Mouse (Mus musculus): ENCODE results near the gene Pip5k1a. TPM values are rescaled to one million over a fixed set of nuclear protein-coding genes. Genes with fewer than 3 reads are reported as not detected.

Pip5k1a gene
- total RNA-seq (2023): 29.0 and 43.7 TPM in 2 replicates

DNA sequence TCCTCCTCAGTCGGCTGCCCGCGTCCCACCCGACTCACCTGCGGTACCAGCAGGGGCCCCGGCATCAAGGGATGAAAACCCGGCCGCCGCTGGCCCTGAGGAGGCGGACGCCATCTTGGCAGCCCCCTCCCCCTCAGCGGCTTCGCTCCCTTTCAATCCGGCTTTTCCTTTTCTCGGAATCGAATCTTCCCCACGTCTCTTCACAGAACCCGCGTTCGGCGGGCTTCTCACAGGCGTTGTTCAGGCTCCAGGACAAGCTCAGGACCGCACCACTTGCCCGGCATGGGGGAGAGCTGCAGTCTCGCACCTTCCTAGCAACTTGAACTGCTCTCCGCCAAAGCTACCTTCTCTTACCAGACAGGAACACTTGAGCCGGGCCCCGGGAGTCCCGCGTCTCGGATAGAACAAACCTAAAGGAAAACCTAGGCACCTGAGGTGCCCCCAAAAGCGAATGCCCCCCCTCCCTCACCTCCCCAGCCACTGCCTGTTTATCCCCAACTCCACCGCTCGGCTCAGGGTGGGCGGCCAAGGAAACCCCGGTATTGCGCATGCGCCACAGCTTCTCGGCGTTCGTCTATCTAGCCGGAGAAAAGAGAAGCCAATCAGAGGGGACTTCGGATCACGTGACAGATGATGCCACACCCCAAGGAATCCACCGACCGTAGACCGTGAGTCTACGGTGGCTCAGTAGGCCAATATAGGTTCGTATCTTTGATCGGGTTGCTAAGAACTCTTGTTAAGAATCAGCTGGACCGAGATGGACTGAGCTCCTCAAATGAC, at the start of gene Pip5k1a:
Gene Pip5k1a, minus strand, starts transcription at position 593 of the 780 bp plus-strand sequence.

DNA sequence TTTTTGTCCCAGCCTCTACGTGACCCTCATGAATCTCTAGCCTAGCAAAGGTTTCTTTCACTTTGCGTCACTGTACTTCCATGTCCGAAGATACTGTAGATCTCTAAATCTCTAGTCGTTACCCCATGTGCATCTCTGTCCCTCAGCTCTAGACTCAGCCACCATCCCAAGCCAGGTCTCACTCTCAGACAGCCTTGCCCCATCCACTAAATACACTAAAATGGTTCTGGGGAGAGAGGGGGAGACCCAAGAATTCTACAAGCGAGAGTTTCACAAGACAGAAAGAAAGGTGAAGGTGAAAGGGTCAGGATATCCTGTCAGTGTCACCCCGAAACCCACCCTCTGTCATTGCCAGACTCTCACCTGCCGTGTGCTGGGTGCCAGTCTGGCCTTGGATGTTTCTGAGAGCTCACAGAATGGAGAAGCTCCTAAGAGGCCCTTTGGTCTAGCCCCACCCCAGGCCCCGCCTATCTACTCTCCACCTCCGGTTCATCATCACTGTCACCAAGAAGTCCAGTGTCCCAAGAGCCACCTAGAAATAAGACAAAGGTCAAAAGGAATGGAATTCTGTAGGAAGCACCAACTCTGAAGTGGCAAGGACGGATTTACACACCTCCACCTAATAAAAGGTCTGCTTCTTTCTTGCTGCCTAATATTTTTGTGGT, 35.4 kb upstream of the Pip5k1a start, which contains the start of gene Tnfaip8l2:
Gene Tnfaip8l2, minus strand, starts transcription at position 409 of the 665 bp plus-strand sequence.

DNA sequence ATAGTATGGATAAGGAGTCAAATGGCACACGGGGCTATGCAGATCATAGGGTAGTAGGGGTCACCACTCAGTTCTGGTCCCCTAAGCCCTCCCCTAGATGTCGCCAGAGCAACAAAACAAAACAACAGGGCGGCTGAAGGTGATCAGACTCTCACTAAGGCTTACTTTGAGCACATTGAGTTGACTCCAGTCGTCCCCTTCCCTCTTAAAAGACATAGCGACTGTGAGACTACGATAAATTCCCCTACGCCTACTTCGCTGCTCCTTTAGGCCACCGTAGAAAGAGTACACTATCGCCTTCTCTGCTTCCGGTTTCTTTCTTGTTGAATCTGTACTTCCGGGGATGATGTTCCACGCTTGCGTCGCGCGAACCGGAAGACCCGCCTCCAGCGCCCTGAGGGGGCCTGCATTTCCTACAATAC, 27.0 kb upstream of the Pip5k1a start, which contains the start of the genes Scnm1 and Lysmd1:
Gene Scnm1, minus strand, starts transcription at position 332 of the 422 bp plus-strand sequence.
Gene Lysmd1, plus strand, starts transcription at position 409 of the 422 bp plus-strand sequence.

DNA sequence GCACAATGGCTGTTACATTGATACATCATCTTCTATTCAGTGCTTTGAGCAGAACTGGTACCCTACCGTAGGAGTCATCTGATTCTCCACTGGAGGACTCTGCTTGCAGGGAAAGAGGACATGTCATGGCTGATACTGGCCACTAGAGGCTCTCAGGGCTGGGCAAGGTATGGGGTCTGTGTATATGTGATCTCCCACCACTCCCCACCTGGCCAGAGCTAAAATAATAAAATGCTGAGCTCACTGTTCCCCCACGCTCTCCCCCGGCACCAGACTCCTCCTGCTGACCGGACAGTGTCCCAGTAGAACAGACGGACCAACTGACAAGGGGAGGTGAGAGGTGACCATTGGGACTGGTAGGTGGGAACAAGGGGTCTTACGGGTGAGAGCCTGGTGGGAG, 17.5 kb upstream of the Pip5k1a start, which contains the start of gene Tmod4:
Gene Tmod4, plus strand, starts transcription at position 231 of the 400 bp plus-strand sequence.

DNA sequence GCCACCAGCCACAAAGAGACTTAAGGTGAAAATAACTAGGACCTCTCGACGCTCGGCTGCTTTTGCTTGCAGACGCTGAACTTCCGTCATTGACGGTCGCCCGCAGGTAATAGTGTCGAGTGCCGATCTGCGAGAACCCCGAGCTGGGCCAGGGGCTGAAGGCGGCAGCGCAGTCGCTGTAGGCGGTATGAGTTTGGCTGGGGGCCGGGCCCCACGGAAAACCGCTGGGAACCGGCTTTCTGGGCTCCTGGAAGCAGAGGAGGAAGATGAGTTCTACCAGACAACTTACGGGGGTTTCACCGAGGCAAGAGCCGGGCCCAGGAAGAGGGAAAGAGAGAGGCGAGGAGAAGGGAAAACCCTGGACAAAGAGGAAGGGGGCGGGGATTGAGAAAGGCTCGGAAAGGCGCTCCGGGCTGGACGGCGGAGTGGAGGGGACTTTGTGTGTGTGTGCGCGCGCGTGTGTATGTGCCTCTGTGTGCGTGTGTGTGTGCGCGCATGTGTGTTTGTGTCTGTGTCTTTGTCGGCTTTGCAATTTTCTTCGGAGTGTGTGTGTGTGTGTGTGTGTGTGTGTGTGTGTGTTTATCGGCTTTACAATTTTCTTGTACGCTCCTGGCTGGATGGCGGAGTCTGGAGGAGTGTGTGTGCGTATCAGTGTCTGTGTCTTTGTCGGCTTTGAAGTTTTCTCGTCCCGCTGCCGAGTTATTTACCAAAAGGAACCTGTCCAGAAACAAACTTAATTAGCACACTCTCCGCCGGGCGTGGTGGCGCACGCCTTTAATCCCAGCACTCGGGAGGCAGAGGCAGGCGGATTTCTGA, 4.4 kb upstream of the Pip5k1a start, which contains the start of gene Vps72:
Gene Vps72, plus strand, starts transcription at position 112 of the 816 bp plus-strand sequence.

DNA sequence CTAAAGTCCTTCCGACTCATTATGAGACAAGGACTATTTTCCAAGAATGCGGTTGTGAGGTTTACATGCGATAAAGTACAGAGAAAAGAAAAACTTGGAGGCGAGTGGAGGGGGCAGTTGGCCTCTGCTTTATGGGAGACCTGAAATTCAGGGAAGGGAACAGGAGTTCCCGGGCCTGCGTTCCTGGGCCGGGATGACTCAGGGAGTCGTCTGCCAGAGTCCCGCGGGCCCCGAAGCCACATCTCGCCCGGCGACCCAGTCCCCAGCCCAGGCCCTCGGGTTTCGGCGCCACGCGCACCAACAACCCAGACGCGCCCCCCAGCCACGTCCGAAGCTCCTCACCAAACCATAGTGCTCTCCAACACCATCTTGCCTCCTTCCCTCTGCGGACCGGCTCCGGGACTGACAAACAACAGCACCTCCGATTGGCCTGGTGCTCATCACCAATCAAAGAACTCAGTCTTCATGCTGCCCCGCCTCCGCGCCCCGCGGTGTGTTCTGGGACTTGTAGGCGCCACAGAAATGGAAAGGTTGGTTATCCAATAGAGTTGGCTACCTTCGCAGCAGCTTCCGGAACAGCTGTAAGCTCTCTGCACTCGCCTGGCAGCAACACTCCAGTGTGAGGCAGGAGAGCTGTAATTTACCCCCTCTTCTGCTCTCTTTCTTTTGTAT, 64.4 kb downstream of the Pip5k1a start, which contains the start of gene Psmd4:
Gene Psmd4, minus strand, starts transcription at position 449 of the 672 bp plus-strand sequence.

DNA sequence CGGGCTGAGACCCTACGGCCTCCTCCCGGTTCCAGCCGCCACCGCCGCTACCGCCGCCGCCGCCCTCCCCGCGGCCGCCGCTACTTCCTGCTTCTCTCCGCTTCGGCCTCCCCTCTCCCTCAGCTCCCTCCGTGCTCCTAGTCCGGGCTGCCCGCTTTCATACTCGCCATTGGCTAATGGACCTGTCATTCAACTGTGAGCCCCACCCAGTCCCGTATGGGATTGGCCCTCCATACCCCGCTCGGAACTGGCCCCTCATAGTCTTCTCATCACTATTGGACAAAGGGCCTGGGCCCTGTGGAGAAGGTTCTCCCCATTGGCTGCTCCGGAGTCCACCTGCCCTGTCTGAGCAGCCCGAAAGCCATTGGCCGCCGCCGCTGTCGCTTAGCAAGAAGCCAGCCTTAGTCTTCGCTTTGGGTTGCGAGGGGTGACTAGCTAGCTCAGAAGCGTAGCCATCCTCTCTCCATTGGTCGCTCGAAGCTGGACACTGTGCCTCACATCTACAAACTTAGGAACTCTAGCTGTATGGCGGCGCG, 91.3 kb downstream of the Pip5k1a start, which contains the start of gene Zfp687:
Gene Zfp687, minus strand, starts transcription at position 112 of the 536 bp plus-strand sequence.

Other genes starting within 250 kb of the Pip5k1a start
- 193 and 208 TPM in 2 replicates for gene Psmb4, start 220.0 kb downstream of the Pip5k1a start, total RNA-seq (2023)
- gene Selenbp1, start 173.9 kb downstream of the Pip5k1a start, total RNA-seq (2023): 13.6 and 15.2 TPM in 2 replicates
- 24.8 and 29.7 TPM in 2 replicates for gene Rfx5, start 152.9 kb downstream of the Pip5k1a start, total RNA-seq (2023)
- 27.3 and 29.8 TPM in 2 replicates for gene Pi4kb, start 132.2 kb downstream of the Pip5k1a start, total RNA-seq (2023)
- gene Zfp687, start 91.5 kb downstream of the Pip5k1a start, total RNA-seq (2023): 73.8 and 95.6 TPM in 2 replicates
- 83.0 and 92.4 TPM in 2 replicates for gene Psmd4, start 64.3 kb downstream of the Pip5k1a start, total RNA-seq (2023)
- 25.3 and 27.4 TPM in 2 replicates for gene Vps72, start 4.1 kb upstream of the Pip5k1a start, total RNA-seq (2023)
- gene Tmod4, start 17.5 kb upstream of the Pip5k1a start, total RNA-seq (2023): 0.82 and 2.2 TPM in 2 replicates
- gene Scnm1, start 27.1 kb upstream of the Pip5k1a start, total RNA-seq (2023): 42.2 and 43.7 TPM in 2 replicates
- 1.7 and 3.5 TPM in 2 replicates for gene Lysmd1, start 27.2 kb upstream of the Pip5k1a start, total RNA-seq (2023)
- 75.9 and 91.0 TPM in 2 replicates for gene Tnfaip8l2, start 35.4 kb upstream of the Pip5k1a start, total RNA-seq (2023)
- gene Sema6c, start 53.5 kb upstream of the Pip5k1a start, total RNA-seq (2023): 1.2 and 1.7 TPM in 2 replicates
- gene Gabpb2, start 111.0 kb upstream of the Pip5k1a start, total RNA-seq (2023): 35.0 and 43.7 TPM in 2 replicates
- gene Cdc42se1, start 121.8 kb upstream of the Pip5k1a start, total RNA-seq (2023): 256 and 259 TPM in 2 replicates
- gene Mllt11, start 125.2 kb upstream of the Pip5k1a start, total RNA-seq (2023): 1.3 and 2.7 TPM in 2 replicates
- 0.27 and 0.38 TPM in 2 replicates for gene Gm128, start 134.7 kb upstream of the Pip5k1a start, total RNA-seq (2023)
- not detected in 2 replicates for gene Bnipl, start 144.3 kb upstream of the Pip5k1a start, total RNA-seq (2023)
- 188 and 238 TPM in 2 replicates for gene Mindy1, start 174.4 kb upstream of the Pip5k1a start, total RNA-seq (2023)
- 31.3 and 33.0 TPM in 2 replicates for gene Prune1, start 175.1 kb upstream of the Pip5k1a start, total RNA-seq (2023)
- 1.5 and 1.7 TPM in 2 replicates for gene Anxa9, start 200.2 kb upstream of the Pip5k1a start, total RNA-seq (2023)
- 135 and 163 TPM in 2 replicates for gene Cers2, start 207.9 kb upstream of the Pip5k1a start, total RNA-seq (2023)